Mouse (Mus musculus) cortical plate, adult 2 months (tissue): ENCODE data around the gene Lpcat2.

Experiments used
- CTCF ChIP-seq: fragments of 200-500 bp; IDR thresholded peaks from 2 replicates; pipeline ENCODE4 v1.5.1; 2011; ENCODE audit warnings: mild to moderate bottlenecking, control low read depth, low read length; ENCODE audit not compliant: insufficient read depth; ENCODE audit errors: extremely low read depth
- POLR2A ChIP-seq: fragments of 200-500 bp; IDR thresholded peaks from 2 replicates; pipeline ENCODE4 v1.6.1; 2011; ENCODE audit warnings: mild to moderate bottlenecking, low read length, control low read depth; ENCODE audit not compliant: insufficient read depth; ENCODE audit errors: extremely low read depth

DNA sequence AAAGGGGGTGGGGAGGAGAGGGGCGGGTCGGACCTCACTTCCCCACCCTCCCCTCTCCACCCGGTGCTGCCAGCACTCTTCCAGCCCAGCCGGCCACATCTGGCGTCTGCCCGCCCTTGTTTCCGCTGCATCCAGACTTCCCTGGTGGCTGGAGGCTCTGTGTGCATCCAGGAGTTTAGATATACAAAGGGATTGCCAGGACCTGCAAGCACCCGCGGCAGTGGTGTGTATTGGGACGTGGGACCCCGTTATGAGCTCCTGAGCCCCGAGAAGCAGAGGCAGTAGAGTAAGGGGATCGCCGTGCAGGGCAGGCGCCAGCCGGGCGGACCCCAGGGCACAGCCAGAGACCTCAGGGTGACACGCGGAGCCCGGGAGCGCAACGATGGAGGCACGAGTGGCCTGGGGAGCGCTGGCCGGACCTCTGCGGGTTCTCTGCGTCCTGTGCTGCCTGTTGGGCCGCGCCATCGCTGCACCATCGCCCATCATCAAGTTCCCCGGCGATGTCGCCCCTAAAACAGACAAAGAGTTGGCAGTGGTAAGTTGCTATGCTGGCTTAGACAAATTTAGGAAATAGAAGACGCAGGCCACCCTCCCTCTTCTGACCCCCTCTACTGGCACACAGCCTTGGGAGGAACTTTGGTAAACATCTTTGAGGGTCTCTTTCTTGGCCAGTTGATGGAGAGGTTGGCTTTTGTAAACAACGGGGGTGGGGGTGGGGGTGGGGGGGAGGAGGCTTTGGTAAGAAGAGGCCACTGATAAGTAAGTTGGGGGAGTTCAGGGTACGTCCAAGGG is 27.7 kb upstream of the Lpcat2 start, which contains the start of gene Mmp2:
- no peak for TF ChIP-seq CTCF
- no peak for TF ChIP-seq POLR2A
